Mouse (Mus musculus) kidney, adult 2 months (tissue): ENCODE measurements around the gene Kcnk7.

ENCODE experiments used
- CTCF ChIP-seq: fragments of 200-500 bp; conservative IDR thresholded peaks from 2 replicates; pipeline ENCODE4 v1.5.1; 2011; ENCODE audit warnings: low read depth, mild to moderate bottlenecking, control low read depth, low read length, moderate library complexity, mixed read lengths; ENCODE audit not compliant: insufficient read depth, insufficient read length
- POLR2A ChIP-seq: fragments of 200-500 bp; IDR thresholded peaks from one replicate; pipeline ENCODE4 v1.6.1; 2011; ENCODE audit warnings: low read depth, low read length, control low read depth

- TF ChIP-seq CTCF (peak; percentile 51; the same call in 1 of the 2 replicates), POLR2A (no peak)
Measured at GRCm38 (mm10) chr19:5715793-5716688, 11.9 kb downstream of the Kcnk7 start.
